Mouse (Mus musculus): ENCODE data around the gene Nmbr. TPM values are rescaled to one million over a fixed set of nuclear protein-coding genes. Genes with fewer than 3 reads are reported as not detected.

Gene Nmbr
- polyA plus RNA-seq, 1 experiment: 0.05 TPM

DNA sequence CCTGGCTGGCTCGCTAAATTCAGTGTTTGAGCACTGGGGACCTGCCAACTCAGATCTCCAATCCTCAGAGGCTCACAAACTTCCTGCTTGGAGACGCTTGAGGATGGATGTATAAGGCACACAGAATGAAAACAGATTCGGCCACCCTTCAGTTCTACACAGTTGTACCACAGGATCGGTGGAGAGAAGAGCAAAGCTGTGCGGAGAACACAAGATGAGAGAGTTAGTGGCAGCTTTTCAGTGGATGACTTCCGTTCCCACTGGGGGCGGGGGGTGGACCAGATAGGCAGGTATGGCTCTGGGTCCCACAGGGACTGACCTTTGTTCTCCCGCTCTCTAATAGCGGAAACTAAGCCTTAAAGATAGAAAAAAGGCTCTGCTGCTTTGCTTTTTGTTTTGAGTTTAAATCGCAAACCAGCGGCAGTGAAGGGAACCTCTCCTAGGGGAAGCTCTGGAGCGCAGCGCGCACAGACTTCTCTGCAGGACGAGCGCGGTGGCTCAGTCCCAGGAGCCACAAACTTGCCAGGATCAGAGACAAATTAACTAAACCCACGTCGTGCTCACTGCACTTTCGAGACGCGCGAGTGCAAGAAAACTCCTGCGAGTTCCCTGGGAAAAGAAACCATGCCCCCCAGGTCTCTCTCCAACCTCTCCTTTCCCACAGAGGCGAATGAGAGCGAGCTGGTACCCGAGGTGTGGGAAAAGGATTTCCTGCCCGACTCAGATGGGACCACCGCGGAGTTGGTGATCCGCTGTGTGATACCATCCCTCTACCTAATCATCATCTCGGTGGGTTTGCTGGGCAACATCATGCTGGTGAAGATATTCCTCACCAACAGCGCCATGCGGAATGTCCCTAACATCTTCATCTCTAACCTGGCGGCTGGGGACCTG, 54.5 kb downstream of the Nmbr start:
- Histone ChIP-seq H3K79me2 (ENCODE audit: control insufficient read depth, insufficient read depth) (no peaks in the 10 kb centered on the region), H3K4me3 (ENCODE audit: insufficient read depth, poor library complexity, severe bottlenecking) (no peak overlapping the region), H3K27me3 (ENCODE audit: control insufficient read depth, insufficient read depth, insufficient read length) (peaks cover 7% of the 10 kb centered on the region), H3K79me3 (ENCODE audit: low read depth) (no peaks in the 10 kb centered on the region), H3K36me3 (ENCODE audit: control insufficient read depth, insufficient read depth) (no peaks in the 10 kb centered on the region), H3ac (ENCODE audit: control insufficient read depth, insufficient read length, low read depth) (no peak overlapping the region)
- TF ChIP-seq MAX (IDR thresholded peaks at IDR 0.05): no peak
- TF ChIP-seq MYOD1 (IDR thresholded peaks at IDR 0.05; ENCODE audit: control insufficient read depth, insufficient read length, low read depth): no peak
- TF ChIP-seq CEBPB (IDR thresholded peaks at IDR 0.05; ENCODE audit: low read depth): no peak
- TF ChIP-seq MYOG (IDR thresholded peaks at IDR 0.05; ENCODE audit: control insufficient read depth, extremely low read depth, insufficient read length): no peak
- no peak for TF ChIP-seq FOSL1 (IDR thresholded peaks at IDR 0.05; ENCODE audit: insufficient read depth, low read length, poor library complexity, severe bottlenecking)
- no peak for TF ChIP-seq CTCF (IDR thresholded peaks at IDR 0.05; ENCODE audit: control insufficient read depth, insufficient read depth, insufficient read length)
- no peak for TF ChIP-seq USF1 (IDR thresholded peaks at IDR 0.05; ENCODE audit: low read depth)

DNA sequence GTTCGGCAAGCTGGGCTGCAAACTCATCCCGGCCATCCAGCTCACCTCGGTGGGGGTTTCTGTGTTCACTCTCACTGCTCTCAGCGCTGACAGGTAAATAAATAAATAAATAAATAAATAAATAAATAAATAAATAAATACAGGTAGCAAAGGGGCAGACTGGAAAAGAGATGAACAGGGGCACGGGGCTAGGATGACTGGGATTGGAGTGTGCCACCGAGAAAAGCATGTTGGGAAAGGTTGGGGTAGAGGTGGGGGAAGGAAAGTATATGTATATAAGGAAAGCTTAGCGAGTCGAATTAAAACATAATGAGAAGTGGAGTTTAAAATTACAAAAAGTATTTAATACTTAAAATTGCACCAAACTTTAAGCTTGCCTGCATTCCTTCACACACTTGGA, 55.2 kb downstream of the Nmbr start:
- H3K36me3 ChIP-seq (ENCODE audit: control insufficient read depth, insufficient read depth): no peaks in the 10 kb centered on the region
- H3K4me3 ChIP-seq (ENCODE audit: insufficient read depth, poor library complexity, severe bottlenecking): no peak overlapping the region
- H3ac ChIP-seq (ENCODE audit: control insufficient read depth, insufficient read length, low read depth): no peak overlapping the region
- H3K27me3 ChIP-seq (ENCODE audit: control insufficient read depth, insufficient read depth, insufficient read length): peaks cover 7% of the 10 kb centered on the region
- TF ChIP-seq CTCF (IDR thresholded peaks at IDR 0.05; ENCODE audit: control insufficient read depth, insufficient read depth, insufficient read length): no peak
- no peak for TF ChIP-seq FOSL1 (IDR thresholded peaks at IDR 0.05; ENCODE audit: insufficient read depth, low read length, poor library complexity, severe bottlenecking)
- no peak for TF ChIP-seq MAX (IDR thresholded peaks at IDR 0.05)
- TF ChIP-seq MYOG (IDR thresholded peaks at IDR 0.05; ENCODE audit: control insufficient read depth, extremely low read depth, insufficient read length): no peak
- TF ChIP-seq MYOD1 (IDR thresholded peaks at IDR 0.05; ENCODE audit: control insufficient read depth, insufficient read length, low read depth): no peak
- no peak for TF ChIP-seq CEBPB (IDR thresholded peaks at IDR 0.05; ENCODE audit: low read depth)
- TF ChIP-seq USF1 (IDR thresholded peaks at IDR 0.05; ENCODE audit: low read depth): no peak
- H3K79me2 ChIP-seq (ENCODE audit: control insufficient read depth, insufficient read depth): no peaks in the 10 kb centered on the region
- H3K79me3 ChIP-seq (ENCODE audit: low read depth): no peaks in the 10 kb centered on the region

DNA sequence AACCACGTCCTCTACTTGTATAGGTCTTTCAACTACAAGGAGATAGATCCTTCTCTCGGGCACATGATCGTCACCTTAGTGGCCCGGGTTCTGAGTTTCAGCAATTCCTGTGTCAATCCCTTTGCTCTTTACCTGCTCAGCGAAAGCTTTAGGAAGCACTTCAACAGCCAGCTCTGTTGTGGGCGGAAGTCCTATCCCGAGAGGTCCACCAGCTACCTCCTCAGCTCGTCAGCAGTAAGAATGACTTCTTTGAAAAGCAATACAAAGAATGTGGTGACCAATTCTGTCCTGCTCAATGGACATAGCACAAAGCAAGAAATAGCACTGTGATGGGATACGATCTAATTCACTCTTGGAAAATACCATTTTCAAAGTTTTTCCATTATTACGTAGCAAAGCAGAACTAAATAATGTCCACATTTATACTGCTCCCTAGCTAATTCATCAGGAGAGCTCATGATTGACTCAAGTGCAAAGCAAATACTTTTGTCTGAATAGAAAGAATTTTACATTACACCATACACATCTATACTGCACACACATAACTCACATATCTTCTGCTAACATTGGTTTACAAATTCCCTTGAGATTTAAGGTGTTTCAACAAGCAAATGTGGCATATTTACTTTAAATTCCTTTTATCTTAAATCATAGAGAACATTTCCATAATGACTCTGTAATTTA, 65.0 kb downstream of the Nmbr start:
- H3K79me2 ChIP-seq (ENCODE audit: control insufficient read depth, insufficient read depth): no peaks in the 10 kb centered on the region
- no peaks in the 10 kb centered on the region for H3K36me3 ChIP-seq (ENCODE audit: control insufficient read depth, insufficient read depth)
- TF ChIP-seq MYOD1 (IDR thresholded peaks at IDR 0.05; ENCODE audit: control insufficient read depth, insufficient read length, low read depth) (no peak), MAX (IDR thresholded peaks at IDR 0.05) (no peak), CTCF (IDR thresholded peaks at IDR 0.05; ENCODE audit: control insufficient read depth, insufficient read depth, insufficient read length) (no peak), USF1 (IDR thresholded peaks at IDR 0.05; ENCODE audit: low read depth) (no peak), MYOG (IDR thresholded peaks at IDR 0.05; ENCODE audit: control insufficient read depth, extremely low read depth, insufficient read length) (no peak), FOSL1 (IDR thresholded peaks at IDR 0.05; ENCODE audit: insufficient read depth, low read length, poor library complexity, severe bottlenecking) (no peak), CEBPB (IDR thresholded peaks at IDR 0.05; ENCODE audit: low read depth) (no peak)
- no peak overlapping the region for H3K4me3 ChIP-seq (ENCODE audit: insufficient read depth, poor library complexity, severe bottlenecking)
- no peak overlapping the region for H3ac ChIP-seq (ENCODE audit: control insufficient read depth, insufficient read length, low read depth)
- no peaks in the 10 kb centered on the region for H3K27me3 ChIP-seq (ENCODE audit: control insufficient read depth, insufficient read depth, insufficient read length)
- H3K79me3 ChIP-seq (ENCODE audit: low read depth): no peaks in the 10 kb centered on the region

DNA sequence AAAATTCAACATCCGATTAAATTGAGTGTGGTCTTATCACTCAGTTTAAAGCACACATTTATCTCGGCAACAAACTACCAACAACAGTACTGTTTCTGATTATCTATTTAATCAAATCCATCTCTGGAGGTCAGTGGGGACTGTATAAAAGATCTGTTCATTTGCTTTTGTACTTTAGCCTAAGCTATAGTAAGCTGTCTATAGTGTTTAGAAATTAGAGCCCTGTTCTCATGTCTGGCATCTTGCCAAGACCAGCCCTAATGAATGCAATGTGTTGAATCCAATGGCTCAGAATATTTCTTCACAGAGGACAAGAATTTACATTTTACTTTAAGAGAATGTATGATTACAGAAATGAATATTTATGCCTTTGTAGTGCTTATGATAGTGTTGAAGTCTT, 69.1 kb downstream of the Nmbr start:
- Histone ChIP-seq H3K79me3 (ENCODE audit: low read depth) (no peaks in the 10 kb centered on the region), H3ac (ENCODE audit: control insufficient read depth, insufficient read length, low read depth) (no peak overlapping the region), H3K36me3 (ENCODE audit: control insufficient read depth, insufficient read depth) (no peaks in the 10 kb centered on the region), H3K27me3 (ENCODE audit: control insufficient read depth, insufficient read depth, insufficient read length) (no peaks in the 10 kb centered on the region), H3K4me3 (ENCODE audit: insufficient read depth, poor library complexity, severe bottlenecking) (no peak overlapping the region), H3K79me2 (ENCODE audit: control insufficient read depth, insufficient read depth) (no peaks in the 10 kb centered on the region)
- TF ChIP-seq USF1 (IDR thresholded peaks at IDR 0.05; ENCODE audit: low read depth) (no peak), MAX (IDR thresholded peaks at IDR 0.05) (no peak), MYOG (IDR thresholded peaks at IDR 0.05; ENCODE audit: control insufficient read depth, extremely low read depth, insufficient read length) (no peak), MYOD1 (IDR thresholded peaks at IDR 0.05; ENCODE audit: control insufficient read depth, insufficient read length, low read depth) (no peak), CTCF (IDR thresholded peaks at IDR 0.05; ENCODE audit: control insufficient read depth, insufficient read depth, insufficient read length) (no peak), FOSL1 (IDR thresholded peaks at IDR 0.05; ENCODE audit: insufficient read depth, low read length, poor library complexity, severe bottlenecking) (no peak), CEBPB (IDR thresholded peaks at IDR 0.05; ENCODE audit: low read depth) (no peak)

DNA sequence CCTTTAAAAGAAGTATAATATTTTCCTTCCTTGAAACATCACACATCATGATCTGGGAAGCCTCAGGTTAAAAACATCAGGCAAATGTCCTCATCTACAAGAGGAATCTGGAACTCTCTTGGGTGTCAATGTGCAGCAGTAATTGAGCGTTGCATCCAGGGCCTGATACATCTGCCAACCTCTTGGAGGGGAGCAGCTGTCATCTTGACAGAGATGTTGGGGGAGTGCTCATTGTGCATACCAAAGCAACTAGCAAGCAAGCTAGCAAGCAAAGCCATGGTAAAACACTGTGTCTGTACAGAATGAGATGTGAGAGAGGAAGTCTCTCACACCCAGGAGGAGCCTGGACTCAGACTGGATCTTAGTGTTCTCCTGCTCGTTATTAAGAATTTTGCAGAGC, 84.6 kb downstream of the Nmbr start:
- TF ChIP-seq USF1 (IDR thresholded peaks at IDR 0.05; ENCODE audit: low read depth) (no peak), CTCF (IDR thresholded peaks at IDR 0.05; ENCODE audit: control insufficient read depth, insufficient read depth, insufficient read length) (no peak), MYOD1 (IDR thresholded peaks at IDR 0.05; ENCODE audit: control insufficient read depth, insufficient read length, low read depth) (no peak), MAX (IDR thresholded peaks at IDR 0.05) (no peak), MYOG (IDR thresholded peaks at IDR 0.05; ENCODE audit: control insufficient read depth, extremely low read depth, insufficient read length) (no peak), CEBPB (IDR thresholded peaks at IDR 0.05; ENCODE audit: low read depth) (no peak), FOSL1 (IDR thresholded peaks at IDR 0.05; ENCODE audit: insufficient read depth, low read length, poor library complexity, severe bottlenecking) (no peak)

More for the DNA sequence above, 84.6 kb downstream of the Nmbr start:
- H3K36me3 ChIP-seq (ENCODE audit: control insufficient read depth, insufficient read depth): no peaks in the 10 kb centered on the region
- no peak overlapping the region for H3K4me3 ChIP-seq (ENCODE audit: insufficient read depth, poor library complexity, severe bottlenecking)
- no peak overlapping the region for H3ac ChIP-seq (ENCODE audit: control insufficient read depth, insufficient read length, low read depth)
- no peaks in the 10 kb centered on the region for H3K27me3 ChIP-seq (ENCODE audit: control insufficient read depth, insufficient read depth, insufficient read length)
- H3K79me2 ChIP-seq (ENCODE audit: control insufficient read depth, insufficient read depth): no peaks in the 10 kb centered on the region
- H3K79me3 ChIP-seq (ENCODE audit: low read depth): no peaks in the 10 kb centered on the region
